Mouse (Mus musculus) hindbrain, embryonic 13.5 days (tissue): ENCODE data around the gene Il17re. TPM values are rescaled to one million over a fixed set of nuclear protein-coding genes. Genes with fewer than 3 reads are reported as not detected.

ENCODE experiments used
- ATAC-seq: fragments of 200-750 bp; cut with Nextera tagmentation; 2 replicates; pipeline ENCODE4 v1.8.0; 2017; ENCODE audit warnings: moderate TSS enrichment; ENCODE audit not compliant: low FRiP score
- H3K27ac ChIP-seq: fragments of 300-500 bp; sonication (generic); 2 replicates; pipeline ENCODE4 v1.5.1; 2015; ENCODE audit warnings: inconsistent platforms, mild to moderate bottlenecking, moderate library complexity
- H3K27me3 ChIP-seq: fragments of 300-500 bp; sonication (generic); 2 replicates; pipeline ENCODE4 v1.6.1; 2015; ENCODE audit warnings: mild to moderate bottlenecking, inconsistent platforms
- H3K36me3 ChIP-seq: fragments of 300-500 bp; sonication (generic); 2 replicates; pipeline ENCODE4 v1.6.1; 2015; ENCODE audit warnings: mild to moderate bottlenecking, inconsistent platforms
- H3K4me1 ChIP-seq: fragments of 300-500 bp; sonication (generic); replicated peaks from 2 replicates; pipeline ENCODE4 v1.6.1; 2015; ENCODE audit warnings: inconsistent platforms
- H3K4me2 ChIP-seq: fragments of 300-500 bp; sonication (generic); 2 replicates; pipeline ENCODE4 v1.6.1; 2015; ENCODE audit warnings: inconsistent platforms, mild to moderate bottlenecking, moderate library complexity
- H3K4me3 ChIP-seq: fragments of 300-500 bp; sonication (generic); 2 replicates; pipeline ENCODE4 v1.5.1; 2015; ENCODE audit warnings: mild to moderate bottlenecking, inconsistent platforms
- H3K9ac ChIP-seq: fragments of 300-500 bp; sonication (generic); 2 replicates; pipeline ENCODE4 v1.6.1; 2015; ENCODE audit warnings: mild to moderate bottlenecking, inconsistent platforms
- H3K9me3 ChIP-seq: fragments of 300-500 bp; sonication (generic); 2 replicates; pipeline ENCODE4 v1.6.1; 2016; ENCODE audit warnings: inconsistent platforms
- WGBS: fragments of 180-500 bp; shearing (Covaris S2); methylation state at CpG from one replicate; pipeline ENCODE4 v1.1.7; 2015; 5-methylcytosine and 5-hydroxymethylcytosine counted together
- polyA plus RNA-seq: library from polyadenylated mRNA; unstranded; fragments of >200 nt; fragmentation: Nextera tagmentation; extraction: Ambion mirVana; gene quantifications from 2 replicates; pipeline ENCODE4 v1.2.1, GENCODE M21; 2015

Gene Il17re
- polyA plus RNA-seq, 1 experiment from 2014 or later: 0.17 TPM

- Histone ChIP-seq H3K9ac (no peak overlapping the region), H3K27me3 (no peaks in the 10 kb centered on the region), H3K27ac (no peak overlapping the region), H3K4me3 (no peak overlapping the region), H3K9me3 (no peaks in the 10 kb centered on the region), H3K4me1 (peaks cover 12% of the 10 kb centered on the region), H3K36me3 (peaks cover 33% of the 10 kb centered on the region), H3K4me2 (no peak overlapping the region)
- ATAC-seq: no peak
- 94% methylated on average over 4 of the region's 4 CpGs for WGBS
Observed at GRCm38 (mm10) chr6:113447639-113448038, 10.6 kb upstream of the Il17re start.

GRCm38 (mm10) chr6:113451839-113452238 is 6.4 kb upstream of the Il17re start:
- H3K36me3 ChIP-seq: peaks cover 24% of the 10 kb centered on the region
- ATAC-seq: no peak
- WGBS: 89% methylated on average over 2 of the region's 2 CpGs
- no peak overlapping the region for H3K27ac ChIP-seq
- no peaks in the 10 kb centered on the region for H3K27me3 ChIP-seq
- no peak overlapping the region for H3K4me3 ChIP-seq
- H3K4me2 ChIP-seq: no peak overlapping the region
- no peak overlapping the region for H3K9ac ChIP-seq
- no peaks in the 10 kb centered on the region for H3K9me3 ChIP-seq
- H3K4me1 ChIP-seq: no peaks in the 10 kb centered on the region

GRCm38 (mm10) chr6:113455007-113455406 is 3.3 kb upstream of the Il17re start:
- Histone ChIP-seq H3K27ac (no peak overlapping the region), H3K27me3 (0 out of 2 replicates have a peak, but pooled peaks cover 4% of the 10 kb centered on the region), H3K4me2 (no peak overlapping the region), H3K9me3 (no peaks in the 10 kb centered on the region), H3K4me1 (no peaks in the 10 kb centered on the region), H3K9ac (no peak overlapping the region), H3K4me3 (no peak overlapping the region), H3K36me3 (no peaks in the 10 kb centered on the region)
- ATAC-seq: no peak
- WGBS: 74% methylated on average over 5 of the region's 5 CpGs

- no peaks in the 10 kb centered on the region for H3K4me1 ChIP-seq
- H3K4me3 ChIP-seq: no peak overlapping the region
- 0 out of 2 replicates have a peak, but pooled peaks cover 13% of the 10 kb centered on the region for H3K27me3 ChIP-seq
- H3K4me2 ChIP-seq: no peak overlapping the region
- H3K9ac ChIP-seq: no peak overlapping the region
- H3K9me3 ChIP-seq: no peaks in the 10 kb centered on the region
- H3K36me3 ChIP-seq: no peaks in the 10 kb centered on the region
- ATAC-seq: no peak
- 59% methylated on average over 10 of the region's 10 CpGs for WGBS
- no peak overlapping the region for H3K27ac ChIP-seq
Observed at GRCm38 (mm10) chr6:113458635-113459034, 351 bp downstream of the Il17re start.

GRCm38 (mm10) chr6:113464040-113464439 is 5.8 kb downstream of the Il17re start:
- Histone ChIP-seq H3K27me3 (peaks cover 25% of the 10 kb centered on the region), H3K4me2 (no peak overlapping the region), H3K4me1 (peaks cover 3% of the 10 kb centered on the region), H3K27ac (no peak overlapping the region), H3K9me3 (no peaks in the 10 kb centered on the region), H3K36me3 (no peaks in the 10 kb centered on the region), H3K9ac (no peak overlapping the region), H3K4me3 (no peak overlapping the region)
- 69% methylated on average over 7 of the region's 7 CpGs for WGBS
- ATAC-seq: no peak

GRCm38 (mm10) chr6:113465602-113466001 is 7.3 kb downstream of the Il17re start:
- H3K9ac ChIP-seq: peak overlapping the region; percentile 13; the same call in 1 of the 2 replicates
- H3K4me2 ChIP-seq: no peak overlapping the region
- H3K4me1 ChIP-seq: peaks cover 13% of the 10 kb centered on the region
- no peak for ATAC-seq
- no peak overlapping the region for H3K4me3 ChIP-seq
- no peak overlapping the region for H3K27ac ChIP-seq
- WGBS: 54% methylated on average over 5 of the region's 5 CpGs
- H3K9me3 ChIP-seq: no peaks in the 10 kb centered on the region
- peaks cover 40% of the 10 kb centered on the region for H3K27me3 ChIP-seq
- no peaks in the 10 kb centered on the region for H3K36me3 ChIP-seq

- ATAC-seq: 0 out of 2 replicates have a peak, but pooled peaks have one; percentile 3
- Histone ChIP-seq H3K9me3 (no peaks in the 10 kb centered on the region), H3K27ac (no peak overlapping the region), H3K9ac (no peak overlapping the region), H3K27me3 (peaks cover 51% of the 10 kb centered on the region), H3K4me2 (no peak overlapping the region), H3K4me3 (no peak overlapping the region), H3K36me3 (no peaks in the 10 kb centered on the region), H3K4me1 (peaks cover 21% of the 10 kb centered on the region)
- 63% methylated on average over 3 of the region's 3 CpGs for WGBS
Observed at GRCm38 (mm10) chr6:113468512-113468911, 10.2 kb downstream of the Il17re start.

- Histone ChIP-seq H3K4me1 (peaks cover 21% of the 10 kb centered on the region), H3K4me3 (peak overlapping the region; percentile 39), H3K9me3 (no peaks in the 10 kb centered on the region), H3K4me2 (peak overlapping the region; percentile 65), H3K9ac (peak overlapping the region; percentile 63; the same call in 1 of the 2 replicates), H3K27ac (no peak overlapping the region), H3K27me3 (peaks cover 51% of the 10 kb centered on the region), H3K36me3 (no peaks in the 10 kb centered on the region)
- WGBS: 8% methylated on average over 9 of the region's 9 CpGs
- peak; percentile 52 for ATAC-seq
Observed at GRCm38 (mm10) chr6:113469021-113469420, 10.7 kb downstream of the Il17re start.

- 1% methylated on average over 30 of the region's 31 CpGs for WGBS
Observed at GRCm38 (mm10) chr6:113469432-113469831, 11.1 kb downstream of the Il17re start.

GRCm38 (mm10) chr6:113471297-113471936 is 13.1 kb downstream of the Il17re start, which contains the start of gene Il17rc:
Gene Il17rc (plus strand): TSS chr6:113471427.
- no peaks in the 10 kb centered on the region for H3K36me3 ChIP-seq
- ATAC-seq: no peak
- no peak within 1 kb of the TSS for H3K27ac ChIP-seq
- H3K4me1 ChIP-seq: peaks cover 21% of the 10 kb centered on the region
- 24% methylated on average over 12 of the region's 12 CpGs for WGBS
- H3K4me3 ChIP-seq: no peak within 1 kb of the TSS
- no peaks in the 10 kb centered on the region for H3K9me3 ChIP-seq
- H3K9ac ChIP-seq: peak within 1 kb of the TSS; percentile 43
- H3K27me3 ChIP-seq: peaks cover 53% of the 10 kb centered on the region
- 0 out of 2 replicates have a peak within 1 kb of the TSS, but pooled peaks have one; percentile 19 for H3K4me2 ChIP-seq

More at GRCm38 (mm10) chr6:113469432-113469831, 11.1 kb downstream of the Il17re start:
- Histone ChIP-seq H3K9me3 (no peaks in the 10 kb centered on the region), H3K4me1 (peaks cover 21% of the 10 kb centered on the region), H3K27me3 (peaks cover 51% of the 10 kb centered on the region), H3K9ac (peak overlapping the region; percentile 63; the same call in 1 of the 2 replicates), H3K27ac (no peak overlapping the region), H3K36me3 (no peaks in the 10 kb centered on the region), H3K4me2 (peak overlapping the region; percentile 65), H3K4me3 (peak overlapping the region; percentile 39)
- peak; percentile 69 for ATAC-seq

GRCm38 (mm10) chr6:113472061-113472460 is 13.8 kb downstream of the Il17re start:
- Histone ChIP-seq H3K27ac (no peak overlapping the region), H3K36me3 (no peaks in the 10 kb centered on the region), H3K4me1 (peaks cover 21% of the 10 kb centered on the region), H3K4me2 (no peak overlapping the region), H3K27me3 (peaks cover 53% of the 10 kb centered on the region), H3K9ac (peak overlapping the region; percentile 13; the same call in 1 of the 2 replicates), H3K4me3 (no peak overlapping the region), H3K9me3 (no peaks in the 10 kb centered on the region)
- 63% methylated on average over 10 of the region's 10 CpGs for WGBS
- ATAC-seq: no peak

- no peak overlapping the region for H3K9ac ChIP-seq
- peaks cover 49% of the 10 kb centered on the region for H3K27me3 ChIP-seq
- H3K9me3 ChIP-seq: no peaks in the 10 kb centered on the region
- no peak overlapping the region for H3K4me3 ChIP-seq
- no peak overlapping the region for H3K27ac ChIP-seq
- H3K36me3 ChIP-seq: no peaks in the 10 kb centered on the region
- 82% methylated on average over 2 of the region's 2 CpGs for WGBS
- H3K4me2 ChIP-seq: no peak overlapping the region
- H3K4me1 ChIP-seq: peaks cover 21% of the 10 kb centered on the region
- no peak for ATAC-seq
Observed at GRCm38 (mm10) chr6:113473246-113473645, 15.0 kb downstream of the Il17re start.

GRCm38 (mm10) chr6:113473715-113474114 is 15.4 kb downstream of the Il17re start:
- no peak overlapping the region for H3K4me2 ChIP-seq
- H3K27me3 ChIP-seq: peaks cover 44% of the 10 kb centered on the region
- WGBS: 91% methylated on average over 6 of the region's 6 CpGs
- H3K4me1 ChIP-seq: peaks cover 21% of the 10 kb centered on the region
- H3K27ac ChIP-seq: no peak overlapping the region
- no peak for ATAC-seq
- no peaks in the 10 kb centered on the region for H3K9me3 ChIP-seq
- no peaks in the 10 kb centered on the region for H3K36me3 ChIP-seq
- no peak overlapping the region for H3K9ac ChIP-seq
- H3K4me3 ChIP-seq: no peak overlapping the region
